Mouse (Mus musculus) urinary bladder, postnatal 14 days (tissue): ENCODE measurements around the gene Zfp36.
"Not testable (repeated sequence)": the region's sequence is repeated elsewhere in the genome, so short reads cannot be mapped to it uniquely, and the experiment has no call there.

Experiments
- DNase-seq: peaks from one replicate; pipeline ENCODE4 v3.0.0; 2021; ENCODE audit warnings: low spot score

Zfp36 gene

GRCm38 (mm10) chr7:28380237-28381016 lies at the start of gene Zfp36:
TSS of gene Zfp36 (minus strand) at chr7:28380253.
- peak; percentile 3 for DNase-seq

- DNase-seq: no peak
Observed at GRCm38 (mm10) chr7:28427738-28428137, 47.7 kb upstream of the Zfp36 start.

- no peak for DNase-seq
Observed at GRCm38 (mm10) chr7:28423018-28423417, 43.0 kb upstream of the Zfp36 start.

- peak; percentile 24 for DNase-seq
Observed at GRCm38 (mm10) chr7:28419416-28419815, 39.4 kb upstream of the Zfp36 start.

- DNase-seq: peak; percentile 70
Observed at GRCm38 (mm10) chr7:28418096-28418670, 38.1 kb upstream of the Zfp36 start.

GRCm38 (mm10) chr7:28417368-28417767 lies 37.3 kb upstream of the Zfp36 start:
- DNase-seq: no peak

- no peak for DNase-seq
Observed at GRCm38 (mm10) chr7:28412826-28413225, 32.8 kb upstream of the Zfp36 start.

GRCm38 (mm10) chr7:28410841-28411475 lies 30.9 kb upstream of the Zfp36 start:
- peak; percentile 75 for DNase-seq

- DNase-seq: no peak
Observed at GRCm38 (mm10) chr7:28401942-28402341, 21.9 kb upstream of the Zfp36 start.

GRCm38 (mm10) chr7:28401030-28401429 lies 21.0 kb upstream of the Zfp36 start:
- DNase-seq: no peak

GRCm38 (mm10) chr7:28398696-28399340 lies 18.8 kb upstream of the Zfp36 start:
- no peak for DNase-seq

GRCm38 (mm10) chr7:28398000-28398399 lies 17.9 kb upstream of the Zfp36 start:
- no peak for DNase-seq

GRCm38 (mm10) chr7:28395425-28395824 lies 15.4 kb upstream of the Zfp36 start:
- DNase-seq: no peak

- DNase-seq: peak; percentile 3
Observed at GRCm38 (mm10) chr7:28393272-28393951, 13.4 kb upstream of the Zfp36 start.

GRCm38 (mm10) chr7:28392429-28393271 lies 12.6 kb upstream of the Zfp36 start, which contains the start of the genes Med29 and Paf1:
TSS of gene Med29 (minus strand) at chr7:28392708.
TSS of gene Paf1 (plus strand) at chr7:28392951.
- peak; percentile 96 for DNase-seq

GRCm38 (mm10) chr7:28390331-28390730 lies 10.3 kb upstream of the Zfp36 start:
- DNase-seq: no peak

GRCm38 (mm10) chr7:28387384-28387783 lies 7.3 kb upstream of the Zfp36 start:
- not testable (repeated sequence) for DNase-seq

GRCm38 (mm10) chr7:28386877-28387276 lies 6.8 kb upstream of the Zfp36 start:
- not testable (repeated sequence) for DNase-seq

- peak; percentile 90 for DNase-seq
Observed at GRCm38 (mm10) chr7:28386462-28386861, 6.4 kb upstream of the Zfp36 start.

GRCm38 (mm10) chr7:28386007-28386406 lies 6.0 kb upstream of the Zfp36 start:
- DNase-seq: peak; percentile 29

- no peak for DNase-seq
Observed at GRCm38 (mm10) chr7:28385196-28385595, 5.1 kb upstream of the Zfp36 start.
